Comparison of ENCODE assay signal across 16 mouse cellular contexts in genomic region chr19:6121761-6122160, GRCm38 (mm10). TPM values are rescaled to one million over a fixed set of nuclear protein-coding genes. Genes with fewer than 3 reads are reported as not detected.
A peak's percentile ranks its signal among the peaks of the same experiment; 100 is the strongest.
DNase-seq lines count a peak whose midpoint lies in the region; ATAC-seq and TF ChIP-seq lines count a peak whose summit lies in the region.
"Had no signal": no experiment of that assay in that cellular context is flagged by ENCODE, and none has a peak within 500 bp of the region (broad histone marks: within the 10 kb centered on the region; RNA-seq: fewer than 3 reads in every experiment).

No protein-coding gene starts in this region.

- no peak overlapping the region for H3K9ac ChIP-seq in hindbrain, postnatal 0 days (replicated peaks; ENCODE audit: low read length)
- H3K9ac ChIP-seq in stomach, embryonic 16.5 days (ENCODE audit: low read length), result peak overlapping the region; percentile 35; the same call in 1 of the 2 replicates
- no peak overlapping the region for H3K9ac ChIP-seq in stomach, postnatal 0 days (ENCODE audit: low read length)
- H3K9ac ChIP-seq in intestine, embryonic 16.5 days (ENCODE audit: low read depth, low read length), result peak overlapping the region; percentile 40; the same call in 1 of the 2 replicates
- H3K9ac ChIP-seq: heart, embryonic 15.5 days; stomach, embryonic 15.5 days had no signal

- peak overlapping the region; percentile 29; the same call in 1 of the 2 replicates for H3K4me3 ChIP-seq in hindbrain, embryonic 10.5 days
- no peak overlapping the region for H3K4me3 ChIP-seq in hindbrain, postnatal 0 days (ENCODE audit: low read length)
- H3K4me3 ChIP-seq in stomach, embryonic 16.5 days (replicated peaks; ENCODE audit: low read length), result no peak overlapping the region
- no peak overlapping the region for H3K4me3 ChIP-seq in stomach, postnatal 0 days (ENCODE audit: low read depth, low read length)
- 0 out of 2 replicates have a peak overlapping the region, but pooled peaks have one; percentile 11 for H3K4me3 ChIP-seq in intestine, embryonic 16.5 days (ENCODE audit: low read length)
- no peak overlapping the region for H3K4me3 ChIP-seq in layer of hippocampus, adult 2 months
- H3K4me3 ChIP-seq: gastrocnemius, adult 2 months; heart, embryonic 15.5 days; megakaryocyte, embryonic 14.5 days; stomach, embryonic 15.5 days had no signal

- TF ChIP-seq EP300 in stomach, postnatal 0 days (optimal IDR thresholded peaks at IDR 0.05), result no peak

- H3K4me2 ChIP-seq in hindbrain, postnatal 0 days (ENCODE audit: low read depth, low read length), result no peak overlapping the region
- H3K4me2 ChIP-seq in stomach, embryonic 16.5 days (ENCODE audit: low read depth, low read length), result no peak overlapping the region
- H3K4me2 ChIP-seq in stomach, postnatal 0 days (replicated peaks; ENCODE audit: low read depth), result no peak overlapping the region
- peak overlapping the region; percentile 38 for H3K4me2 ChIP-seq in intestine, embryonic 16.5 days (ENCODE audit: low read depth, low read length)
- H3K4me2 ChIP-seq: heart, embryonic 15.5 days; stomach, embryonic 15.5 days had no signal

- peaks cover 48% of the 10 kb centered on the region for H3K4me1 ChIP-seq in hindbrain, embryonic 10.5 days (replicated peaks)
- peaks cover 6% of the 10 kb centered on the region for H3K4me1 ChIP-seq in hindbrain, postnatal 0 days (ENCODE audit: insufficient read depth, low read length)
- H3K4me1 ChIP-seq in stomach, embryonic 16.5 days (ENCODE audit: control insufficient read depth, insufficient read depth, low read length), result peaks cover 13% of the 10 kb centered on the region; the same call in 1 of the 2 replicates
- H3K4me1 ChIP-seq in stomach, postnatal 0 days (replicated peaks; ENCODE audit: control insufficient read depth, insufficient read depth), result no peaks in the 10 kb centered on the region
- H3K4me1 ChIP-seq in intestine, embryonic 16.5 days (ENCODE audit: control insufficient read depth, insufficient read depth, low read length), result peaks cover 22% of the 10 kb centered on the region

- 32% methylated on average over 19 of the region's 19 CpGs for WGBS in hindbrain, embryonic 10.5 days
- WGBS in hindbrain, postnatal 0 days, result 35% methylated on average over 18 of the region's 19 CpGs
- 33% methylated on average over 19 of the region's 19 CpGs for WGBS in stomach, embryonic 16.5 days
- WGBS in stomach, postnatal 0 days, result 43% methylated on average over 19 of the region's 19 CpGs
- 30% methylated on average over 19 of the region's 19 CpGs for WGBS in intestine, embryonic 16.5 days

- no peak for ATAC-seq in hindbrain, postnatal 0 days
- no peak for ATAC-seq in stomach, embryonic 16.5 days (ENCODE audit: insufficient read depth, low FRiP score)
- no peak for ATAC-seq in stomach, postnatal 0 days (ENCODE audit: low FRiP score, low TSS enrichment)
- ATAC-seq in intestine, embryonic 16.5 days, result 0 out of 2 replicates have a peak, but pooled peaks have one; percentile 8

- no peaks in the 10 kb centered on the region for H3K27me3 ChIP-seq in hindbrain, embryonic 10.5 days (ENCODE audit: insufficient read depth, poor library complexity, severe bottlenecking)
- no peaks in the 10 kb centered on the region for H3K27me3 ChIP-seq in hindbrain, postnatal 0 days (ENCODE audit: insufficient read depth, low read length)
- H3K27me3 ChIP-seq in stomach, embryonic 16.5 days (ENCODE audit: control insufficient read depth, insufficient read depth, low read length), result no peaks in the 10 kb centered on the region
- H3K27me3 ChIP-seq in stomach, postnatal 0 days (ENCODE audit: control insufficient read depth, insufficient read depth, low read length), result no peaks in the 10 kb centered on the region
- no peaks in the 10 kb centered on the region for H3K27me3 ChIP-seq in intestine, embryonic 16.5 days (replicated peaks; ENCODE audit: control insufficient read depth, insufficient read depth, low read length)
- H3K27me3 ChIP-seq: heart, embryonic 15.5 days; megakaryocyte, embryonic 14.5 days; stomach, embryonic 15.5 days had no signal

- no peak for DNase-seq in hindbrain, embryonic 10.5 days (ENCODE audit: low spot score)
- DNase-seq in hindbrain, postnatal 0 days (ENCODE audit: low spot score), result no peak
- no peak for DNase-seq in stomach, postnatal 0 days (ENCODE audit: low spot score)
- peak; percentile 89 for DNase-seq in yolk sac, embryonic 10.5 days (ENCODE audit: low spot score)
- DNase-seq in thymus, postnatal 0 days (ENCODE audit: low spot score), result no peak
- no peak for DNase-seq in layer of hippocampus, adult 2 months (ENCODE audit: low spot score in 2 of 2)
- DNase-seq: cerebellum, adult 11 months; gastrocnemius, adult 2 months; kidney, adult 9 months; left cerebral cortex, postnatal 4 days had no signal

- 0 out of 2 replicates have a peak, but pooled peaks cover 2% of the 10 kb centered on the region for H3K36me3 ChIP-seq in hindbrain, embryonic 10.5 days
- peaks cover 8% of the 10 kb centered on the region for H3K36me3 ChIP-seq in hindbrain, postnatal 0 days (ENCODE audit: insufficient read depth, low read length)
- H3K36me3 ChIP-seq in stomach, embryonic 16.5 days (ENCODE audit: control insufficient read depth, insufficient read depth, low read length), result no peaks in the 10 kb centered on the region
- H3K36me3 ChIP-seq in stomach, postnatal 0 days (ENCODE audit: control insufficient read depth, insufficient read depth, low read length), result peaks cover 3% of the 10 kb centered on the region; the same call in 1 of the 2 replicates
- H3K36me3 ChIP-seq in intestine, embryonic 16.5 days (ENCODE audit: control insufficient read depth, insufficient read depth, low read length), result no peaks in the 10 kb centered on the region
- H3K36me3 ChIP-seq: stomach, embryonic 15.5 days had no signal

- no peak for TF ChIP-seq CTCF in hindbrain, postnatal 0 days (IDR thresholded peaks at IDR 0.05; ENCODE audit: low read depth)
- no peak for TF ChIP-seq CTCF in stomach, postnatal 0 days (IDR thresholded peaks at IDR 0.05; ENCODE audit: low read depth)
- no peak for TF ChIP-seq CTCF in layer of hippocampus, adult 2 months (conservative IDR thresholded peaks at IDR 0.05)

- H3K27ac ChIP-seq in hindbrain, embryonic 10.5 days, result peak overlapping the region; percentile 66
- no peak overlapping the region for H3K27ac ChIP-seq in hindbrain, postnatal 0 days
- H3K27ac ChIP-seq in stomach, embryonic 16.5 days (ENCODE audit: low read length), result no peak overlapping the region
- H3K27ac ChIP-seq in stomach, postnatal 0 days (replicated peaks), result no peak overlapping the region
- peak overlapping the region; percentile 63 for H3K27ac ChIP-seq in intestine, embryonic 16.5 days (ENCODE audit: low read length)
- H3K27ac ChIP-seq in layer of hippocampus, adult 2 months, result no peak overlapping the region
- H3K27ac ChIP-seq: gastrocnemius, adult 2 months; heart, embryonic 15.5 days; stomach, embryonic 15.5 days had no signal

- H3K9me3 ChIP-seq in hindbrain, embryonic 10.5 days, result no peaks in the 10 kb centered on the region
- H3K9me3 ChIP-seq in hindbrain, postnatal 0 days (ENCODE audit: low read length), result no peaks in the 10 kb centered on the region
- no peaks in the 10 kb centered on the region for H3K9me3 ChIP-seq in stomach, embryonic 16.5 days (replicated peaks; ENCODE audit: control insufficient read depth, low read length)
- H3K9me3 ChIP-seq in stomach, postnatal 0 days (ENCODE audit: control insufficient read depth, low read length), result no peaks in the 10 kb centered on the region
- no peaks in the 10 kb centered on the region for H3K9me3 ChIP-seq in intestine, embryonic 16.5 days (ENCODE audit: control insufficient read depth, low read length)
- H3K9me3 ChIP-seq: heart, embryonic 15.5 days; megakaryocyte, embryonic 14.5 days; stomach, embryonic 15.5 days had no signal

RNA-seq across cellular contexts. Expression of gene Sac3d1, which starts 3.3 kb away (rescaled TPM):
- polyA plus RNA-seq in hindbrain, embryonic 10.5 days (2016; fragmentation: Nextera tagmentation; extraction: Ambion mirVana), result 70.0 and 70.1 TPM in 2 replicates
- 91.0 and 91.5 TPM in 2 replicates for total RNA-seq in hindbrain, postnatal 0 days (2014; rRNA removed)
- polyA plus RNA-seq in hindbrain, postnatal 0 days (2015; fragmentation: Nextera tagmentation; extraction: Ambion mirVana), result 50.5 and 51.9 TPM in 2 replicates
- 23.8 and 25.2 TPM in 2 replicates for polyA plus RNA-seq in stomach, embryonic 16.5 days (2015; fragmentation: Nextera tagmentation; extraction: Ambion mirVana)
- 26.8 and 29.4 TPM in 2 replicates for polyA plus RNA-seq in stomach, postnatal 0 days (2015; fragmentation: Nextera tagmentation; extraction: Ambion mirVana)
- polyA plus RNA-seq in intestine, embryonic 16.5 days (2015; fragmentation: Nextera tagmentation; extraction: Ambion mirVana), result 33.4 and 35.7 TPM in 2 replicates
- polyA plus RNA-seq in thymus, postnatal 0 days (2015; fragmentation: Nextera tagmentation; extraction: Ambion mirVana), result 46.4 and 48.5 TPM in 2 replicates
- total RNA-seq in layer of hippocampus, adult 2 months (2021), result 10 to 100 TPM; 14.0 to 15.0 TPM

RNA-seq across cellular contexts. Expression of gene Snx15, which starts 6.3 kb away (rescaled TPM):
- 27.0 and 35.1 TPM in 2 replicates for polyA plus RNA-seq in hindbrain, embryonic 10.5 days (2016; fragmentation: Nextera tagmentation; extraction: Ambion mirVana)
- 71.4 and 84.4 TPM in 2 replicates for total RNA-seq in hindbrain, postnatal 0 days (2014; rRNA removed)
- polyA plus RNA-seq in hindbrain, postnatal 0 days (2015; fragmentation: Nextera tagmentation; extraction: Ambion mirVana), result 60.9 and 62.7 TPM in 2 replicates
- polyA plus RNA-seq in stomach, embryonic 16.5 days (2015; fragmentation: Nextera tagmentation; extraction: Ambion mirVana), result 30.9 and 31.9 TPM in 2 replicates
- polyA plus RNA-seq in stomach, postnatal 0 days (2015; fragmentation: Nextera tagmentation; extraction: Ambion mirVana), result 24.7 and 25.0 TPM in 2 replicates
- polyA plus RNA-seq in intestine, embryonic 16.5 days (2015; fragmentation: Nextera tagmentation; extraction: Ambion mirVana), result 36.8 and 37.0 TPM in 2 replicates
- polyA plus RNA-seq in thymus, postnatal 0 days (2015; fragmentation: Nextera tagmentation; extraction: Ambion mirVana), result 31.2 and 34.8 TPM in 2 replicates
- total RNA-seq in layer of hippocampus, adult 2 months (2021), result 10 to 100 TPM; 43.5 to 46.0 TPM

RNA-seq across cellular contexts. Expression of gene Naaladl1, which starts 16.2 kb away (rescaled TPM):
- 0.64 and 0.90 TPM in 2 replicates for polyA plus RNA-seq in hindbrain, embryonic 10.5 days (2016; fragmentation: Nextera tagmentation; extraction: Ambion mirVana)
- 0.40 and 0.89 TPM in 2 replicates for total RNA-seq in hindbrain, postnatal 0 days (2014; rRNA removed)
- polyA plus RNA-seq in hindbrain, postnatal 0 days (2015; fragmentation: Nextera tagmentation; extraction: Ambion mirVana), result 0.36 and 0.43 TPM in 2 replicates
- polyA plus RNA-seq in stomach, embryonic 16.5 days (2015; fragmentation: Nextera tagmentation; extraction: Ambion mirVana), result 1.2 and 2.9 TPM in 2 replicates
- 0.05 and 0.07 TPM in 2 replicates for polyA plus RNA-seq in stomach, postnatal 0 days (2015; fragmentation: Nextera tagmentation; extraction: Ambion mirVana)
- polyA plus RNA-seq in intestine, embryonic 16.5 days (2015; fragmentation: Nextera tagmentation; extraction: Ambion mirVana), result 71.9 and 102 TPM in 2 replicates
- polyA plus RNA-seq in thymus, postnatal 0 days (2015; fragmentation: Nextera tagmentation; extraction: Ambion mirVana), result 0.06 and 0.10 TPM in 2 replicates
- total RNA-seq in layer of hippocampus, adult 2 months (2021), result under 1 TPM in 1 of 2 experiments, not detected in 1; 0.17 TPM
- total RNA-seq: gastrocnemius, adult 2 months; layer of hippocampus, postnatal 14 days had no signal

RNA-seq across cellular contexts. Expression of gene Batf2, which starts 19.0 kb away (rescaled TPM):
- 0.09 TPM in 1 of 2 replicates, not detected in the other for polyA plus RNA-seq in hindbrain, embryonic 10.5 days (2016; fragmentation: Nextera tagmentation; extraction: Ambion mirVana)
- total RNA-seq in hindbrain, postnatal 0 days (2014; rRNA removed), result not detected in 2 replicates
- polyA plus RNA-seq in hindbrain, postnatal 0 days (2015; fragmentation: Nextera tagmentation; extraction: Ambion mirVana), result 0.21 and 0.23 TPM in 2 replicates
- 0.25 and 0.44 TPM in 2 replicates for polyA plus RNA-seq in stomach, embryonic 16.5 days (2015; fragmentation: Nextera tagmentation; extraction: Ambion mirVana)
- polyA plus RNA-seq in stomach, postnatal 0 days (2015; fragmentation: Nextera tagmentation; extraction: Ambion mirVana), result 0.49 and 0.52 TPM in 2 replicates
- polyA plus RNA-seq in intestine, embryonic 16.5 days (2015; fragmentation: Nextera tagmentation; extraction: Ambion mirVana), result 1.1 and 1.8 TPM in 2 replicates
- polyA plus RNA-seq in thymus, postnatal 0 days (2015; fragmentation: Nextera tagmentation; extraction: Ambion mirVana), result 0.48 and 0.57 TPM in 2 replicates
- under 1 TPM in 1 of 2 experiments, not detected in 1; 0.29 TPM for total RNA-seq in layer of hippocampus, adult 2 months (2021)
- total RNA-seq: left cerebral cortex, postnatal 4 days had no signal
- polyA plus RNA-seq: heart, embryonic 15.5 days had no signal

RNA-seq across cellular contexts. Expression of gene Arl2, which starts 19.6 kb away (rescaled TPM):
- 125 and 130 TPM in 2 replicates for polyA plus RNA-seq in hindbrain, embryonic 10.5 days (2016; fragmentation: Nextera tagmentation; extraction: Ambion mirVana)
- total RNA-seq in hindbrain, postnatal 0 days (2014; rRNA removed), result 112 and 123 TPM in 2 replicates
- 151 and 155 TPM in 2 replicates for polyA plus RNA-seq in hindbrain, postnatal 0 days (2015; fragmentation: Nextera tagmentation; extraction: Ambion mirVana)
- 96.8 and 106 TPM in 2 replicates for polyA plus RNA-seq in stomach, embryonic 16.5 days (2015; fragmentation: Nextera tagmentation; extraction: Ambion mirVana)
- polyA plus RNA-seq in stomach, postnatal 0 days (2015; fragmentation: Nextera tagmentation; extraction: Ambion mirVana), result 74.0 and 77.2 TPM in 2 replicates
- polyA plus RNA-seq in intestine, embryonic 16.5 days (2015; fragmentation: Nextera tagmentation; extraction: Ambion mirVana), result 102 and 103 TPM in 2 replicates
- 57.2 and 57.4 TPM in 2 replicates for polyA plus RNA-seq in thymus, postnatal 0 days (2015; fragmentation: Nextera tagmentation; extraction: Ambion mirVana)
- total RNA-seq in layer of hippocampus, adult 2 months (2021), result 10 to 100 TPM; 72.1 to 76.9 TPM

Comparison
In these comparisons a context has a peak if more than half of its experiments do, and no peak if none do; other contexts are left out.
1. H3K27ac ChIP-seq: peak in hindbrain, embryonic 10.5 days (single experiment) and intestine, embryonic 16.5 days (single experiment); none in hindbrain, postnatal 0 days (single experiment), stomach, embryonic 16.5 days (single experiment), stomach, postnatal 0 days (single experiment) and layer of hippocampus, adult 2 months (single experiment).
2. H3K4me3 ChIP-seq: peak in hindbrain, embryonic 10.5 days (single experiment) and intestine, embryonic 16.5 days (single experiment); none in hindbrain, postnatal 0 days (single experiment), stomach, embryonic 16.5 days (single experiment), stomach, postnatal 0 days (single experiment) and layer of hippocampus, adult 2 months (single experiment).
3. H3K9ac ChIP-seq: peak in stomach, embryonic 16.5 days (single experiment) and intestine, embryonic 16.5 days (single experiment); none in hindbrain, postnatal 0 days (single experiment) and stomach, postnatal 0 days (single experiment).
4. RNA of gene Naaladl1, which starts 16.2 kb away (polyA plus RNA-seq): 71.9 to 102 TPM in intestine, embryonic 16.5 days; 1.2 to 2.9 TPM in stomach, embryonic 16.5 days, 0.64 to 0.90 TPM in hindbrain, embryonic 10.5 days, 0.36 to 0.43 TPM in hindbrain, postnatal 0 days, 0.06 to 0.10 TPM in thymus, postnatal 0 days and 0.05 to 0.07 TPM in stomach, postnatal 0 days; every median in the first group is over 10 times any median in the second.